Mouse (Mus musculus) olfactory bulb, adult 2 months (tissue): Measurements from ENCODE around the gene Phactr2.

Experiments
- CTCF ChIP-seq: fragments of 200-500 bp; IDR thresholded peaks from 2 replicates; pipeline ENCODE4 v1.5.1; 2012; ENCODE audit warnings: low read depth, mild to moderate bottlenecking, low read length, moderate library complexity; ENCODE audit not compliant: insufficient read depth
- POLR2A ChIP-seq: fragments of 200-500 bp; IDR thresholded peaks from 2 replicates; pipeline ENCODE4 v1.6.1; 2012; ENCODE audit warnings: mild to moderate bottlenecking, low read depth, low read length, moderate library complexity; ENCODE audit not compliant: insufficient read depth

- no peak for TF ChIP-seq CTCF
- TF ChIP-seq POLR2A = no peak
These were observed 55.0 kb downstream of the Phactr2 start for GRCm38 (mm10) chr10:13419246-13419645.
